In the genomic region with DNA sequence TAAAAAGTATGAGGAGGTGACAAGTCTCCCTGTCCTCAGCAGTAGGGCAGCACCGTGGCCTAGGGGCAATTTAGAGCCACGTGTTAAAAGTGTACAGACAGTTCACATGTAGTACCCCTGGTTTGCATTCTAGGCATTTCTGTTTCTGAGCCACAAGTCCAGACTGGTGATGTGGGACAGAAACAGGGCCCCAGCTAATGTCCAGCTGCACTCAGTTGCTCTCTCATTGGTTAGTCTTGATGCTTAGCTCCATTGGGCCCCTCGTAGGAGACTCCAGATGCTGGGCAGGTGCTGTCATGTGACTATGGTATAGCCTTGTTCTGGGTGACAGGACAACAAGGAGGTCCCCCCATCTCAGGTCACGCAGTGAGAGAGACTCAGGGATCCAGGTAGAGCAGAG, we compare ENCODE assay signal across 14 mouse cellular contexts. TPM values are rescaled to one million over a fixed set of nuclear protein-coding genes. Genes with fewer than 3 reads are reported as not detected.
DNase-seq lines count a peak whose midpoint lies in the region; ATAC-seq and TF ChIP-seq lines count a peak whose summit lies in the region.
"Had no signal": no experiment of that assay in that cellular context is flagged by ENCODE, and none has a peak within 500 bp of the region (broad histone marks: within the 10 kb centered on the region; RNA-seq: fewer than 3 reads in every experiment).

No protein-coding gene starts in this region.

- H3K4me2 ChIP-seq in heart, embryonic 11.5 days = 0 out of 2 replicates have a peak overlapping the region, but pooled peaks have one; percentile 8
- peak overlapping the region; percentile 89 for H3K4me2 ChIP-seq in forebrain, embryonic 14.5 days (ENCODE audit: low read length)
- H3K4me2 ChIP-seq in limb, embryonic 12.5 days = peak overlapping the region; percentile 88
- H3K4me2 ChIP-seq in neural tube, embryonic 12.5 days (replicated peaks) = peak overlapping the region; percentile 93
- H3K4me2 ChIP-seq in liver, embryonic 11.5 days = no peak overlapping the region

- H3K79me2 ChIP-seq in heart, adult 2 months (replicated peaks; ENCODE audit: control insufficient read depth, insufficient read depth, low read length) = no peaks in the 10 kb centered on the region

- no peak for ATAC-seq in heart, embryonic 11.5 days (replicated peaks; ENCODE audit: insufficient number of reproducible peaks, low FRiP score, low TSS enrichment)
- no peak for ATAC-seq in forebrain, embryonic 14.5 days
- no peak for ATAC-seq in limb, embryonic 12.5 days (ENCODE audit: insufficient number of reproducible peaks, insufficient read depth, low FRiP score, low TSS enrichment, low read depth)
- ATAC-seq in neural tube, embryonic 12.5 days (ENCODE audit: low FRiP score, low read depth) = no peak
- ATAC-seq in liver, embryonic 11.5 days (replicated peaks; ENCODE audit: low FRiP score) = no peak
- ATAC-seq: activated CD4-positive, CD25-positive, alpha-beta regulatory T cell, adult 4 months had no signal

- H3K9me3 ChIP-seq in heart, embryonic 11.5 days (replicated peaks; ENCODE audit: control insufficient read depth, low read length) = no peaks in the 10 kb centered on the region
- no peaks in the 10 kb centered on the region for H3K9me3 ChIP-seq in forebrain, embryonic 14.5 days (replicated peaks; ENCODE audit: control insufficient read depth, low read length)
- H3K9me3 ChIP-seq in limb, embryonic 12.5 days = no peaks in the 10 kb centered on the region
- no peaks in the 10 kb centered on the region for H3K9me3 ChIP-seq in neural tube, embryonic 12.5 days
- no peaks in the 10 kb centered on the region for H3K9me3 ChIP-seq in liver, embryonic 11.5 days (ENCODE audit: control insufficient read depth, low read length)

- H3K27ac ChIP-seq in heart, embryonic 11.5 days (ENCODE audit: low read depth, low read length) = no peak overlapping the region
- H3K27ac ChIP-seq in heart, adult 2 months = no peak overlapping the region
- no peak overlapping the region for H3K27ac ChIP-seq in forebrain, embryonic 14.5 days (ENCODE audit: low read depth, low read length)
- H3K27ac ChIP-seq in limb, embryonic 12.5 days = peak overlapping the region; percentile 35; the same call in 1 of the 2 replicates
- no peak overlapping the region for H3K27ac ChIP-seq in neural tube, embryonic 12.5 days
- no peak overlapping the region for H3K27ac ChIP-seq in liver, embryonic 11.5 days (ENCODE audit: low read depth, low read length)

- TF ChIP-seq EP300 in heart, adult 2 months (IDR thresholded peaks at IDR 0.05; ENCODE audit: insufficient read depth, low read depth, low read length) = no peak

- peaks cover 60% of the 10 kb centered on the region for H3K4me1 ChIP-seq in heart, embryonic 11.5 days (ENCODE audit: control insufficient read depth, insufficient read depth, low read length)
- peaks cover 5% of the 10 kb centered on the region for H3K4me1 ChIP-seq in heart, adult 2 months (ENCODE audit: control insufficient read depth, insufficient read depth, low read length)
- peaks cover 59% of the 10 kb centered on the region for H3K4me1 ChIP-seq in forebrain, embryonic 14.5 days (ENCODE audit: control insufficient read depth, insufficient read depth, low read length)
- peaks cover 81% of the 10 kb centered on the region for H3K4me1 ChIP-seq in limb, embryonic 12.5 days (replicated peaks)
- peaks cover 78% of the 10 kb centered on the region for H3K4me1 ChIP-seq in neural tube, embryonic 12.5 days
- H3K4me1 ChIP-seq in liver, embryonic 11.5 days (replicated peaks; ENCODE audit: control insufficient read depth, insufficient read depth, low read length) = peaks cover 7% of the 10 kb centered on the region

- intact Hi-C loops in heart, adult 2 months (cut with DNase I) = loop anchor here (5.0 kb wide), 1 partner anchor 248 kb away; no protein-coding TSS in a partner anchor

- no peak for TF ChIP-seq POLR2A in heart, adult 2 months (IDR thresholded peaks at IDR 0.05; ENCODE audit: insufficient read depth, low read depth, low read length)

- no peak for TF ChIP-seq CTCF in heart, adult 2 months (IDR thresholded peaks at IDR 0.05)

- H3K9ac ChIP-seq in heart, embryonic 11.5 days (ENCODE audit: low read depth, low read length) = 0 out of 2 replicates have a peak overlapping the region, but pooled peaks have one; percentile 12
- H3K9ac ChIP-seq in heart, adult 2 months (ENCODE audit: low read depth, low read length) = no peak overlapping the region
- peak overlapping the region; percentile 30; the same call in 1 of the 2 replicates for H3K9ac ChIP-seq in forebrain, embryonic 14.5 days (ENCODE audit: low read length)
- 0 out of 2 replicates have a peak overlapping the region, but pooled peaks have one; percentile 27 for H3K9ac ChIP-seq in limb, embryonic 12.5 days (replicated peaks)
- 0 out of 2 replicates have a peak overlapping the region, but pooled peaks have one; percentile 21 for H3K9ac ChIP-seq in neural tube, embryonic 12.5 days
- H3K9ac ChIP-seq in liver, embryonic 11.5 days (ENCODE audit: low read depth, low read length) = no peak overlapping the region

- H3K4me3 ChIP-seq in heart, embryonic 11.5 days (ENCODE audit: low read depth, low read length) = no peak overlapping the region
- no peak overlapping the region for H3K4me3 ChIP-seq in heart, adult 2 months
- no peak overlapping the region for H3K4me3 ChIP-seq in forebrain, embryonic 14.5 days (ENCODE audit: low read depth, low read length)
- H3K4me3 ChIP-seq in limb, embryonic 12.5 days (replicated peaks) = peak overlapping the region; percentile 17; the same call in 1 of the 2 replicates
- H3K4me3 ChIP-seq in neural tube, embryonic 12.5 days = no peak overlapping the region
- H3K4me3 ChIP-seq in liver, embryonic 11.5 days (ENCODE audit: low read depth, low read length) = no peak overlapping the region
- H3K4me3 ChIP-seq: myocyte had no signal

- peaks cover 9% of the 10 kb centered on the region; the same call in 1 of the 2 replicates for H3K36me3 ChIP-seq in heart, embryonic 11.5 days (ENCODE audit: control insufficient read depth, insufficient read depth, low read length)
- no peaks in the 10 kb centered on the region for H3K36me3 ChIP-seq in heart, adult 2 months (ENCODE audit: control insufficient read depth, insufficient read depth, low read length)
- peaks cover 24% of the 10 kb centered on the region for H3K36me3 ChIP-seq in forebrain, embryonic 14.5 days (ENCODE audit: control insufficient read depth, insufficient read depth, low read length)
- peaks cover 67% of the 10 kb centered on the region for H3K36me3 ChIP-seq in limb, embryonic 12.5 days
- peaks cover 32% of the 10 kb centered on the region for H3K36me3 ChIP-seq in neural tube, embryonic 12.5 days
- peaks cover 9% of the 10 kb centered on the region for H3K36me3 ChIP-seq in liver, embryonic 11.5 days (ENCODE audit: control insufficient read depth, insufficient read depth, low read length)

- no peaks in the 10 kb centered on the region for H3K27me3 ChIP-seq in heart, embryonic 11.5 days (ENCODE audit: control insufficient read depth, insufficient read depth, low read length)
- no peaks in the 10 kb centered on the region for H3K27me3 ChIP-seq in heart, adult 2 months (ENCODE audit: control insufficient read depth, insufficient read depth, low read length)
- no peaks in the 10 kb centered on the region for H3K27me3 ChIP-seq in forebrain, embryonic 14.5 days (replicated peaks; ENCODE audit: control insufficient read depth, insufficient read depth, low read length)
- H3K27me3 ChIP-seq in limb, embryonic 12.5 days = no peaks in the 10 kb centered on the region
- H3K27me3 ChIP-seq in neural tube, embryonic 12.5 days (replicated peaks) = no peaks in the 10 kb centered on the region
- peaks cover 10% of the 10 kb centered on the region for H3K27me3 ChIP-seq in liver, embryonic 11.5 days (replicated peaks; ENCODE audit: control insufficient read depth, insufficient read depth, low read length)

- DNase-seq in heart, adult 2 months = no peak
- DNase-seq in forebrain, embryonic 14.5 days (ENCODE audit: low spot score) = no peak
- DNase-seq in urinary bladder, postnatal 14 days (ENCODE audit: low spot score) = no peak
- no peak for DNase-seq in testis, postnatal 14 days (ENCODE audit: low spot score)
- DNase-seq in liver, embryonic 11.5 days (ENCODE audit: low spot score) = no peak
- DNase-seq: gastrocnemius, postnatal 14 days; kidney, adult 8-10 months; lung, postnatal 14 days had no signal

- 50% methylated on average over 4 of the region's 4 CpGs for WGBS in heart, embryonic 11.5 days (ENCODE audit: insufficient replicate concordance)
- 69% methylated on average over 4 of the region's 4 CpGs for WGBS in heart, adult 2 months
- WGBS in forebrain, embryonic 14.5 days = 32% methylated on average over 4 of the region's 4 CpGs
- WGBS in limb, embryonic 12.5 days = 31% methylated on average over 4 of the region's 4 CpGs
- WGBS in neural tube, embryonic 12.5 days = 30% methylated on average over 4 of the region's 4 CpGs
- WGBS in liver, embryonic 11.5 days = 67% methylated on average over 4 of the region's 4 CpGs

RNA-seq across cellular contexts. Expression of gene Axin2, which starts 9.0 kb away (rescaled TPM):
- polyA plus RNA-seq in heart, embryonic 11.5 days (2014; fragmentation: Nextera tagmentation; extraction: Ambion mirVana) = 2.9 and 3.0 TPM in 2 replicates
- 1 to 10 TPM; 3.5 to 6.6 TPM for total RNA-seq in heart, adult 2 months (2021)
- polyA plus RNA-seq in heart, adult 2 months (2012; rRNA removed) = 2.7 and 2.8 TPM in 2 replicates
- polyA plus RNA-seq in forebrain, embryonic 14.5 days (2014; fragmentation: Nextera tagmentation; extraction: Ambion mirVana) = 7.8 and 9.4 TPM in 2 replicates
- 19.6 and 20.2 TPM in 2 replicates for polyA plus RNA-seq in limb, embryonic 12.5 days (2016; fragmentation: Nextera tagmentation; extraction: Ambion mirVana)
- 13.6 and 15.4 TPM in 2 replicates for polyA plus RNA-seq in neural tube, embryonic 12.5 days (2016; fragmentation: Nextera tagmentation; extraction: Ambion mirVana)
- 1.7 and 2.3 TPM in 2 replicates for polyA plus RNA-seq in liver, embryonic 11.5 days (2014; fragmentation: Nextera tagmentation; extraction: Ambion mirVana)
- total RNA-seq: MEL had no signal

Comparison
In these comparisons a context has a peak if more than half of its experiments do, and no peak if none do; other contexts are left out.
1. H3K9ac ChIP-seq: peak in heart, embryonic 11.5 days (single experiment), forebrain, embryonic 14.5 days (single experiment), limb, embryonic 12.5 days (single experiment) and neural tube, embryonic 12.5 days (single experiment); none in heart, adult 2 months (single experiment) and liver, embryonic 11.5 days (single experiment).